Mouse (Mus musculus) neural tube, embryonic 11.5 days (tissue): Measurements from ENCODE around the gene Lyrm4. TPM values are rescaled to one million over a fixed set of nuclear protein-coding genes. Genes with fewer than 3 reads are reported as not detected.

Experiments used
- ATAC-seq: fragments of 200-750 bp; cut with Nextera tagmentation; 2 replicates; pipeline ENCODE4 v1.8.0; 2017; ENCODE audit warnings: moderate number of reproducible peaks, mild to moderate bottlenecking, moderate TSS enrichment, moderate library complexity; ENCODE audit not compliant: insufficient read depth, low FRiP score, low TSS enrichment
- DNase-seq: peaks from one replicate; pipeline ENCODE4 v3.0.0-alpha.2; 2015; ENCODE audit warnings: low spot score
- H3K27ac ChIP-seq: fragments of 300-500 bp; sonication (generic); 2 replicates; pipeline ENCODE4 v1.5.1; 2014; ENCODE audit warnings: low read depth, mild to moderate bottlenecking, low read length
- H3K27me3 ChIP-seq: fragments of 300-500 bp; sonication (generic); 2 replicates; pipeline ENCODE4 v1.6.1; 2014; ENCODE audit warnings: mild to moderate bottlenecking, low read length, mixed read lengths; ENCODE audit not compliant: control insufficient read depth, insufficient read depth
- H3K36me3 ChIP-seq: fragments of 300-500 bp; sonication (generic); 2 replicates; pipeline ENCODE4 v1.6.1; 2014; ENCODE audit warnings: mild to moderate bottlenecking, low read length, moderate library complexity, mixed read lengths; ENCODE audit not compliant: control insufficient read depth, insufficient read depth
- H3K4me1 ChIP-seq: fragments of 300-500 bp; sonication (generic); 2 replicates; pipeline ENCODE4 v1.6.1; 2014; ENCODE audit warnings: low read length, mixed read lengths; ENCODE audit not compliant: control insufficient read depth, insufficient read depth
- H3K4me2 ChIP-seq: fragments of 300-500 bp; sonication (generic); 2 replicates; pipeline ENCODE4 v1.6.1; 2014; ENCODE audit warnings: low read depth, mild to moderate bottlenecking, moderate library complexity
- H3K4me3 ChIP-seq: fragments of 300-500 bp; sonication (generic); 2 replicates; pipeline ENCODE4 v1.5.1; 2014; ENCODE audit warnings: low read depth, low read length
- H3K9ac ChIP-seq: fragments of 300-500 bp; sonication (generic); 2 replicates; pipeline ENCODE4 v1.6.1; 2014; ENCODE audit warnings: mild to moderate bottlenecking, low read length
- H3K9me3 ChIP-seq: fragments of 300-500 bp; sonication (generic); 2 replicates; pipeline ENCODE4 v1.6.1; 2016; ENCODE audit warnings: low read length; ENCODE audit not compliant: control insufficient read depth
- WGBS: fragments of 180-500 bp; shearing (Covaris S2); extraction: QIAGEN DNeasy Blood & Tissue Kit; methylation state at CpG from one replicate; pipeline ENCODE4 v1.1.7; 2014; 5-methylcytosine and 5-hydroxymethylcytosine counted together
- polyA plus RNA-seq: library from polyadenylated mRNA; unstranded; fragments of >200 nt; fragmentation: Nextera tagmentation; extraction: Ambion mirVana; gene quantifications from 2 replicates; pipeline ENCODE4 v1.2.1, GENCODE M21; 2014

Gene Lyrm4
- polyA plus RNA-seq, 1 experiment from 2014 or later, result 21.7 TPM

- Histone ChIP-seq H3K27ac (no peak overlapping the region), H3K9ac (no peak overlapping the region), H3K9me3 (no peaks in the 10 kb centered on the region), H3K27me3 (no peaks in the 10 kb centered on the region), H3K4me2 (no peak overlapping the region), H3K36me3 (no peaks in the 10 kb centered on the region), H3K4me3 (no peak overlapping the region), H3K4me1 (no peaks in the 10 kb centered on the region)
- no peak for ATAC-seq
- no peak for DNase-seq
- WGBS, result 79% methylated on average over 5 of the region's 5 CpGs
Measured at GRCm38 (mm10) chr13:36113181-36113580, 4.1 kb downstream of the Lyrm4 start.

GRCm38 (mm10) chr13:36111331-36111730 is 6.0 kb downstream of the Lyrm4 start:
- H3K27me3 ChIP-seq, result no peaks in the 10 kb centered on the region
- H3K4me2 ChIP-seq, result no peak overlapping the region
- no peak overlapping the region for H3K27ac ChIP-seq
- no peaks in the 10 kb centered on the region for H3K4me1 ChIP-seq
- H3K4me3 ChIP-seq, result no peak overlapping the region
- H3K9me3 ChIP-seq, result no peaks in the 10 kb centered on the region
- H3K9ac ChIP-seq, result no peak overlapping the region
- no peak for ATAC-seq
- WGBS, result 93% methylated on average over 2 of the region's 2 CpGs
- no peak for DNase-seq
- no peaks in the 10 kb centered on the region for H3K36me3 ChIP-seq

- Histone ChIP-seq H3K27me3 (no peaks in the 10 kb centered on the region), H3K9ac (no peak overlapping the region), H3K4me3 (no peak overlapping the region), H3K9me3 (no peaks in the 10 kb centered on the region), H3K4me1 (no peaks in the 10 kb centered on the region), H3K27ac (no peak overlapping the region), H3K36me3 (no peaks in the 10 kb centered on the region), H3K4me2 (no peak overlapping the region)
- DNase-seq (no peak), ATAC-seq (no peak)
- WGBS, result 97% methylated on average over 4 of the region's 4 CpGs
Measured at GRCm38 (mm10) chr13:36108528-36108927, 8.8 kb downstream of the Lyrm4 start.

GRCm38 (mm10) chr13:36105591-36105990 is 11.7 kb downstream of the Lyrm4 start:
- no peak overlapping the region for H3K4me3 ChIP-seq
- H3K9me3 ChIP-seq, result no peaks in the 10 kb centered on the region
- no peaks in the 10 kb centered on the region for H3K36me3 ChIP-seq
- H3K27me3 ChIP-seq, result no peaks in the 10 kb centered on the region
- no peak overlapping the region for H3K4me2 ChIP-seq
- H3K27ac ChIP-seq, result no peak overlapping the region
- ATAC-seq, result no peak
- H3K9ac ChIP-seq, result no peak overlapping the region
- DNase-seq, result no peak
- no peaks in the 10 kb centered on the region for H3K4me1 ChIP-seq
- 77% methylated on average over 6 of the region's 6 CpGs for WGBS

GRCm38 (mm10) chr13:36096684-36097383 is 20.5 kb downstream of the Lyrm4 start:
- no peak overlapping the region for H3K4me3 ChIP-seq
- no peak overlapping the region for H3K9ac ChIP-seq
- no peaks in the 10 kb centered on the region for H3K9me3 ChIP-seq
- H3K27ac ChIP-seq, result no peak overlapping the region
- WGBS, result 88% methylated on average over 5 of the region's 5 CpGs
- DNase-seq (no peak), ATAC-seq (no peak)
- no peaks in the 10 kb centered on the region for H3K4me1 ChIP-seq
- no peaks in the 10 kb centered on the region for H3K36me3 ChIP-seq
- no peak overlapping the region for H3K4me2 ChIP-seq
- H3K27me3 ChIP-seq, result no peaks in the 10 kb centered on the region

- no peak overlapping the region for H3K4me3 ChIP-seq
- 86% methylated on average over 4 of the region's 4 CpGs for WGBS
Measured at GRCm38 (mm10) chr13:36088168-36088567, 29.2 kb downstream of the Lyrm4 start.

GRCm38 (mm10) chr13:36087427-36087826 is 29.9 kb downstream of the Lyrm4 start:
- ATAC-seq (no peak), DNase-seq (no peak)
- Histone ChIP-seq H3K27ac (no peak overlapping the region), H3K4me3 (no peak overlapping the region), H3K9ac (no peak overlapping the region), H3K27me3 (no peaks in the 10 kb centered on the region), H3K4me2 (no peak overlapping the region), H3K9me3 (no peaks in the 10 kb centered on the region), H3K36me3 (no peaks in the 10 kb centered on the region), H3K4me1 (no peaks in the 10 kb centered on the region)
- 92% methylated on average over 2 of the region's 2 CpGs for WGBS

More at GRCm38 (mm10) chr13:36088168-36088567, 29.2 kb downstream of the Lyrm4 start:
- Histone ChIP-seq H3K27ac (no peak overlapping the region), H3K27me3 (no peaks in the 10 kb centered on the region), H3K4me1 (no peaks in the 10 kb centered on the region), H3K4me2 (no peak overlapping the region), H3K9me3 (no peaks in the 10 kb centered on the region), H3K9ac (no peak overlapping the region), H3K36me3 (no peaks in the 10 kb centered on the region)
- no peak for DNase-seq
- ATAC-seq, result no peak

- H3K9ac ChIP-seq, result no peak overlapping the region
- 94% methylated on average over 5 of the region's 5 CpGs for WGBS
- no peaks in the 10 kb centered on the region for H3K4me1 ChIP-seq
- DNase-seq (no peak), ATAC-seq (no peak)
- H3K9me3 ChIP-seq, result no peaks in the 10 kb centered on the region
- no peak overlapping the region for H3K4me3 ChIP-seq
- H3K4me2 ChIP-seq, result no peak overlapping the region
- H3K27me3 ChIP-seq, result no peaks in the 10 kb centered on the region
- H3K36me3 ChIP-seq, result no peaks in the 10 kb centered on the region
- no peak overlapping the region for H3K27ac ChIP-seq
Measured at GRCm38 (mm10) chr13:36086608-36087391, 30.5 kb downstream of the Lyrm4 start.

GRCm38 (mm10) chr13:36085971-36086370 is 31.4 kb downstream of the Lyrm4 start:
- Histone ChIP-seq H3K4me2 (no peak overlapping the region), H3K9ac (no peak overlapping the region), H3K27ac (no peak overlapping the region), H3K36me3 (no peaks in the 10 kb centered on the region), H3K4me3 (no peak overlapping the region), H3K9me3 (no peaks in the 10 kb centered on the region), H3K27me3 (no peaks in the 10 kb centered on the region), H3K4me1 (no peaks in the 10 kb centered on the region)
- WGBS, result 68% methylated on average over 3 of the region's 3 CpGs
- DNase-seq, result no peak
- no peak for ATAC-seq
